Mouse (Mus musculus): ENCODE data around the gene Fam228a. TPM values are rescaled to one million over a fixed set of nuclear protein-coding genes. Genes with fewer than 3 reads are reported as not detected.
A peak's percentile ranks its signal among the peaks of the same experiment; 100 is the strongest.

Fam228a gene
- polyA plus RNA-seq, 1 experiment: not detected

- Histone ChIP-seq H3K27ac (ENCODE audit: control insufficient read depth, insufficient read depth, low read depth, low read length, poor library complexity) (no peak overlapping the region), H3K4me3 (replicated peaks; ENCODE audit: control insufficient read depth, low read depth, low read length) (no peak overlapping the region), H3K4me1 (ENCODE audit: control insufficient read depth, insufficient read depth, low read length) (no peaks in the 10 kb centered on the region)
- 70% methylated on average over 4 of the region's 4 CpGs for WGBS
- TF ChIP-seq POLR2A (IDR thresholded peaks at IDR 0.05; ENCODE audit: borderline replicate concordance, control insufficient read depth, low read depth, low read length): no peak
- no peak for TF ChIP-seq CTCF (IDR thresholded peaks at IDR 0.05; ENCODE audit: control insufficient read depth, insufficient read depth, low read length)
These were observed 5.9 kb downstream of the Fam228a start for GRCm38 (mm10) chr12:4732332-4732731.

GRCm38 (mm10) chr12:4731629-4732028 is 6.6 kb downstream of the Fam228a start:
- 73% methylated on average over 4 of the region's 4 CpGs for WGBS
- no peaks in the 10 kb centered on the region for H3K4me1 ChIP-seq (ENCODE audit: control insufficient read depth, insufficient read depth, low read length)
- no peak overlapping the region for H3K4me3 ChIP-seq (replicated peaks; ENCODE audit: control insufficient read depth, low read depth, low read length)
- no peak overlapping the region for H3K27ac ChIP-seq (ENCODE audit: control insufficient read depth, insufficient read depth, low read depth, low read length, poor library complexity)
- no peak for TF ChIP-seq CTCF (IDR thresholded peaks at IDR 0.05; ENCODE audit: control insufficient read depth, insufficient read depth, low read length)
- no peak for TF ChIP-seq POLR2A (IDR thresholded peaks at IDR 0.05; ENCODE audit: borderline replicate concordance, control insufficient read depth, low read depth, low read length)

DNA sequence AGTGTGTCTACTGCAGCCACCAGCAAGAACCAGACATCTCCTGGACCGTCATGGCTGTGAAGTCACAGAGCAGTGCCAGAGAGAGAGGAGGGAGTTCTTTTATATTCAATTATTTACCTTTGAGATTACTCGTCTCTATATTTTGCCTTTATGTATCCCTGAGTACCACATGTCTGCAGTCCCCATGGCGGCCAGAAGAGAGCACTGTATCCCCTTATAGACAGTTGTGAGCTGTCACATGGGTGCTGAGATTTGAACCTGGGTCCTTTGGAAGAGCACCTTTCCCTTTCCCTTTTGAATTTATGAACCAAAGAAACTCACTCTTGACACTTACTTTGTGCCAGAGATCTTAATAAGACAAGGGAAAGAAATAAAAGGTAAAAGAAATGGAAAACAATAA is 9.1 kb downstream of the Fam228a start:
- Histone ChIP-seq H3K4me1 (ENCODE audit: control insufficient read depth, insufficient read depth, low read length) (no peaks in the 10 kb centered on the region), H3K27ac (ENCODE audit: control insufficient read depth, insufficient read depth, low read depth, low read length, poor library complexity) (no peak overlapping the region), H3K4me3 (replicated peaks; ENCODE audit: control insufficient read depth, low read depth, low read length) (no peak overlapping the region)
- WGBS: 87% methylated on average over 3 of the region's 3 CpGs
- TF ChIP-seq CTCF (IDR thresholded peaks at IDR 0.05; ENCODE audit: control insufficient read depth, insufficient read depth, low read length) (no peak), POLR2A (IDR thresholded peaks at IDR 0.05; ENCODE audit: borderline replicate concordance, control insufficient read depth, low read depth, low read length) (no peak)

DNA sequence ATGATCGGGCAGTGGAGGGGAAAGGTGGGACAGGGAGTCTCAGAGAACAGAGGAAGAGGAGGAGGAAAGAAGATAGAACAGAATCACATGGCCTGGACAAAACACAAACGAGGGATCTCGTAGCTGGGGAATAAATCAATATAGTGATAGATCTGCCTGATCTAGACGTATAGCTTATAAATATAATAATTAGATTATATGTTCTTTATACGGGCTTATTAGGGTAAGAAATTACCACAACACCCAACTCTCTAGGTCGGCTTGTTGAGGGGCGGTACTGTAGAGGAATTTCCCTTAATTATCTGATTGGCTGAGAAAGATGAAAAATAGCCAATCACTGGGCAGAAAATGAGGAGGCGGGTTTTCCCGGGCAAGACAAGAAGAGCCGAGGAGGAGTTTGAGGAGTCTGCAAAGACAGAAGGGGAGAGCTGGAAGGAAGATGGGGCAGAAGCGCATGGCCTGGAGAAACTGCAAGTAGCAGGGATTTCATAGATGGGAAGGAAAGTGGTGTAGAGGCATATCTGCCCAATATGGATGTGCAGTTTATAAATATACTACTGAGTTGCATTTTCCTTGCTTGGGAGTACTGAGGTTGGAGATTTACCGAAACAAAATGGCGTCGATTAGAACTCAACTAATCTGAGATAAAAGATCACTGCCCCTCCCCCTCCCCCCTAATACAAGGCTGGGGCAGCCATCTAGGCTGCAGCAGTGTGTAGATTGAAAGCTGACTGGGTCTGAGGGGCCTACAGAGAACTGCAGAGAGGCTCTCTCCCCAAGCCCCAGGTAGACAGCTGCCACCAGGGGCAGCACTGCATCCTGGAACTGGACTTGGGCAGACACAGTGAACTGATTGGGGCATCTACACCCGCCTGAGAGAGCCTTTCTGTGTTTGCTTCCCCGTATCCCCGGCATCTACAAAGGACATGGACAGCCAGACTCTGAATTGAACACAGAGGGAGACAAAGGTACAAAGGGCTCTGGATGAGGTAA is 18.2 kb downstream of the Fam228a start:
- Histone ChIP-seq H3K4me3 (replicated peaks; ENCODE audit: control insufficient read depth, low read depth, low read length) (no peak overlapping the region), H3K27ac (ENCODE audit: control insufficient read depth, insufficient read depth, low read depth, low read length, poor library complexity) (no peak overlapping the region), H3K4me1 (ENCODE audit: control insufficient read depth, insufficient read depth, low read length) (no peaks in the 10 kb centered on the region)
- TF ChIP-seq POLR2A (IDR thresholded peaks at IDR 0.05; ENCODE audit: borderline replicate concordance, control insufficient read depth, low read depth, low read length) (no peak), CTCF (IDR thresholded peaks at IDR 0.05; ENCODE audit: control insufficient read depth, insufficient read depth, low read length) (peak; percentile 40; the same call in 1 of the 2 replicates)
- 70% methylated on average over 17 of the region's 17 CpGs for WGBS

- no peak for TF ChIP-seq CTCF (IDR thresholded peaks at IDR 0.05; ENCODE audit: control insufficient read depth, insufficient read depth, low read length)
- TF ChIP-seq POLR2A (IDR thresholded peaks at IDR 0.05; ENCODE audit: borderline replicate concordance, control insufficient read depth, low read depth, low read length): no peak
- Histone ChIP-seq H3K4me3 (replicated peaks; ENCODE audit: control insufficient read depth, low read depth, low read length) (no peak overlapping the region), H3K4me1 (ENCODE audit: control insufficient read depth, insufficient read depth, low read length) (no peaks in the 10 kb centered on the region), H3K27ac (ENCODE audit: control insufficient read depth, insufficient read depth, low read depth, low read length, poor library complexity) (no peak overlapping the region)
- WGBS: 43% methylated on average over 13 of the region's 13 CpGs
These were observed 19.0 kb downstream of the Fam228a start for GRCm38 (mm10) chr12:4719066-4719761.

DNA sequence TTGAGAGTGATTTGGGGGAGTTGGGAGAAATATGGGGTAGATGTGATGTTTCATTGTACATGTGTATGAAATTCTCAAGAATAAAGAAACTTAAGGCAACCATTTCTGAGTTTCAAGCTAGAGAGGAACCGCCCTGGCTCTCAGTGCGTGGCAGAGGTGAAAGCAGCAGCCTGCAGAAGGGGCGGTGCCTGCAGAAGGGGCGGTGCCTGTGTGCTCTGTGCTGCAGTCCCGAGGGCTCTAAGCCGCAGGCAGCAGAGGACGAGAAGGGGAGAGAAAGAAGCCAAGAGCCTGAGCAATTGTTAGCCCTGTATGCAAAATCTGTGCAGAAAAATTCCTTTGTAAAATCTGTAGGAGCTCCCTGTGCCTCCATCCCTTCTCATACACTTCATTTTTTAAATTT is 20.8 kb downstream of the Fam228a start:
- TF ChIP-seq POLR2A (IDR thresholded peaks at IDR 0.05; ENCODE audit: borderline replicate concordance, control insufficient read depth, low read depth, low read length) (no peak), CTCF (IDR thresholded peaks at IDR 0.05; ENCODE audit: control insufficient read depth, insufficient read depth, low read length) (no peak)
- Histone ChIP-seq H3K4me3 (replicated peaks; ENCODE audit: control insufficient read depth, low read depth, low read length) (no peak overlapping the region), H3K27ac (ENCODE audit: control insufficient read depth, insufficient read depth, low read depth, low read length, poor library complexity) (no peak overlapping the region), H3K4me1 (ENCODE audit: control insufficient read depth, insufficient read depth, low read length) (no peaks in the 10 kb centered on the region)
- 0% methylated on average over 7 of the region's 7 CpGs for WGBS

DNA sequence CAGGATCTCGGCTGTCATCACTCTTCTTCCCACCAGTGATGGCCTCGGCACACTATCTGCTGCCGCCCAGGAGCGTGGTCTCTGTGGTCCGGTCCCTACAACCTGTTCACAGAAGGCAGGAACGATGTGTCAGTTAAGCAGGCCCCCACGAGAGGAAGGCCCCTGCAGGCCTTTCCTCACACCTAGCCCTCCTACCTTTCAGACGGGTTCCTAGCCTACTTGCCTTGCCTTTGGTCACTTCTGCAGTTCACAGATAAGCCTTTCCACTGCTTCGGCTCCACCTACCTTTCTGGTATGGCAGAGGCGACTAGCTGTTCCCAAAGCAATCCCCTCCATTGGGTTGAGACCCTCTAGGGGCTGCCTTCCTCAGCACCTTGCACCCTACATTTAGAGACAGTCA is 22.6 kb downstream of the Fam228a start:
- 68% methylated on average over 10 of the region's 10 CpGs for WGBS
- TF ChIP-seq CTCF (IDR thresholded peaks at IDR 0.05; ENCODE audit: control insufficient read depth, insufficient read depth, low read length) (no peak), POLR2A (IDR thresholded peaks at IDR 0.05; ENCODE audit: borderline replicate concordance, control insufficient read depth, low read depth, low read length) (no peak)
- no peaks in the 10 kb centered on the region for H3K4me1 ChIP-seq (ENCODE audit: control insufficient read depth, insufficient read depth, low read length)
- H3K27ac ChIP-seq (ENCODE audit: control insufficient read depth, insufficient read depth, low read depth, low read length, poor library complexity): no peak overlapping the region
- no peak overlapping the region for H3K4me3 ChIP-seq (replicated peaks; ENCODE audit: control insufficient read depth, low read depth, low read length)

DNA sequence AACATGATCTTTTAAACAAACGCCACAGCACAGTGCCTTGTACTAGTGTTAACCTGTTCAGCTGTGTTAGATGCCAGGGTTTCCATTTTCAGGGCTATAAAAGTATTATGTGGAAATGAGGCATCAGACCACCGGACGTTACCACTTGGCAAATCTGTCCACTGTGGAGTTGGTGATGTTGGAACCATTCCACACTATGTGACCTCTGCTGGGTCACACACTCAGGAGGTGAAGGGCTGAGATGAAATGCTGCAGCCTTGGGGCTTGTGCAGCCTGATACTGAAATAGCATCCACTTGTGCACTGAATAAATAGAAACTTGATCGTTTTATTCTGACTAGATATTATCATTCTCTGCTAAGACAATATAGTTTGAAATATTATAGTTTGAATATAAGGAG is 24.9 kb downstream of the Fam228a start:
- Histone ChIP-seq H3K27ac (ENCODE audit: control insufficient read depth, insufficient read depth, low read depth, low read length, poor library complexity) (no peak overlapping the region), H3K4me1 (ENCODE audit: control insufficient read depth, insufficient read depth, low read length) (no peaks in the 10 kb centered on the region), H3K4me3 (replicated peaks; ENCODE audit: control insufficient read depth, low read depth, low read length) (no peak overlapping the region)
- 89% methylated on average over 4 of the region's 4 CpGs for WGBS
- TF ChIP-seq CTCF (IDR thresholded peaks at IDR 0.05; ENCODE audit: control insufficient read depth, insufficient read depth, low read length) (no peak), POLR2A (IDR thresholded peaks at IDR 0.05; ENCODE audit: borderline replicate concordance, control insufficient read depth, low read depth, low read length) (no peak)
